Mouse (Mus musculus) erythroblast, embryonic 14.5 days (primary cell): ENCODE data around the gene Phf24.

Experiments used
- GATA1 ChIP-seq: IDR thresholded peaks from 2 replicates; pipeline ENCODE4 v1.6.1; 2012; ENCODE audit warnings: low read length, inconsistent platforms, mixed read lengths
- TAL1 ChIP-seq: IDR thresholded peaks from 3 replicates; pipeline ENCODE4 v1.6.1; 2012; ENCODE audit warnings: low read length, inconsistent platforms, mixed read lengths

GRCm38 (mm10) chr4:42961592-42961991 lies 45.1 kb downstream of the Phf24 start:
- no peak for TF ChIP-seq GATA1
- no peak for TF ChIP-seq TAL1
